Mouse (Mus musculus) lung, adult 2 months (tissue): ENCODE results near the gene Gpx2.

Source experiments
- CTCF ChIP-seq: fragments of 200-500 bp; IDR thresholded peaks from 2 replicates; pipeline ENCODE4 v1.5.1; 2011; ENCODE audit warnings: mild to moderate bottlenecking, low read length, control low read depth; ENCODE audit not compliant: insufficient read depth
- POLR2A ChIP-seq: fragments of 200-500 bp; IDR thresholded peaks from 2 replicates; pipeline ENCODE4 v1.6.1; 2011; ENCODE audit warnings: low read depth, mild to moderate bottlenecking, control low read depth, low read length, borderline replicate concordance; ENCODE audit errors: extremely low read depth

DNA sequence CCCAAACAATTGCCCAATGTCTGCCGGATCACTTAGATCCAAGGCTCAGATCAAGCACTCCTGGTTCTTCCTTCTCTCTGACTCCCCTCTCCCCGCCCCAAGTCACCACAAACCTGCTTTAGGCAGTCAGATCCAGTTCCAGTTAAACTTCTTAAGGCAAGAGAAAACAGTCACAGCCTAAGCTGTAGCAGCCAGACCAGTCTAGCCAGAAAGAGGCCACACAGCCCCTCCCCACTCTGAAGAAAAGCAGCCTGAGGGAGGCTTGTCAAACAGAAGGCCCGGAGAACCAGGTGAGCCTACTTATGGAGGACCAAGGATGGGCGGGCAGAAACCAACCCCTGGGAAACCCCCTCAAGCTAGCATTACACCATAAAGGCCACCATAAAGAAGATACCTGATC, 22.8 kb upstream of the Gpx2 start:
- TF ChIP-seq CTCF (no peak), POLR2A (no peak)
